Comparison of ENCODE assay signal across 14 mouse cellular contexts in genomic region chr19:11690839-11691238, GRCm38 (mm10). TPM values are rescaled to one million over a fixed set of nuclear protein-coding genes. Genes with fewer than 3 reads are reported as not detected.
"Had no signal": no experiment of that assay in that cellular context is flagged by ENCODE, and none has a peak within 500 bp of the region (broad histone marks: within the 10 kb centered on the region; RNA-seq: fewer than 3 reads in every experiment).

Oosp1 (minus strand) TSS chr19:11691150.

- DNase-seq: kidney, adult 11 months; kidney, postnatal 10 days; kidney, postnatal 4 days; liver; liver, embryonic 13.5 days; liver, postnatal 0 days; midbrain, embryonic 14.5 days; right cerebral cortex, postnatal 14 days had no signal

- H3K36me3 ChIP-seq: limb, embryonic 12.5 days; liver, embryonic 13.5 days; lung, embryonic 15.5 days; neural tube, embryonic 13.5 days had no signal

- ATAC-seq: liver, postnatal 0 days had no signal

- H3K4me1 ChIP-seq: limb, embryonic 12.5 days; liver, embryonic 13.5 days; lung, embryonic 15.5 days; neural tube, embryonic 13.5 days had no signal

- H3K4me2 ChIP-seq: limb, embryonic 12.5 days; liver, embryonic 13.5 days; lung, embryonic 15.5 days; neural tube, embryonic 13.5 days had no signal

- H3K27me3 ChIP-seq: limb, embryonic 12.5 days; liver, embryonic 13.5 days; lung, embryonic 15.5 days; neural tube, embryonic 13.5 days had no signal

- H3K9me3 ChIP-seq: limb, embryonic 12.5 days; liver, embryonic 13.5 days; lung, embryonic 15.5 days; neural tube, embryonic 13.5 days had no signal

- H3K9ac ChIP-seq: limb, embryonic 12.5 days; liver, embryonic 13.5 days; liver, postnatal 0 days; lung, embryonic 15.5 days; neural tube, embryonic 13.5 days had no signal

- H3K27ac ChIP-seq: layer of hippocampus, adult 2 months; limb, embryonic 12.5 days; liver, embryonic 13.5 days; lung, embryonic 15.5 days; neural tube, embryonic 13.5 days had no signal

- H3K4me3 ChIP-seq: layer of hippocampus, adult 2 months; limb, embryonic 12.5 days; liver, embryonic 13.5 days; lung, embryonic 15.5 days; neural tube, embryonic 13.5 days had no signal

RNA-seq across cellular contexts. Expression of gene Oosp1, which starts in this region (rescaled TPM):
- polyA plus RNA-seq: kidney, embryonic 14.5 days; limb, embryonic 12.5 days; liver, embryonic 13.5 days; lung, embryonic 15.5 days; midbrain, embryonic 14.5 days; neural tube, embryonic 13.5 days; stomach, embryonic 14.5 days had no signal
